Mouse (Mus musculus): ENCODE results near the gene Psors1c2.

Psors1c2 gene

DNA sequence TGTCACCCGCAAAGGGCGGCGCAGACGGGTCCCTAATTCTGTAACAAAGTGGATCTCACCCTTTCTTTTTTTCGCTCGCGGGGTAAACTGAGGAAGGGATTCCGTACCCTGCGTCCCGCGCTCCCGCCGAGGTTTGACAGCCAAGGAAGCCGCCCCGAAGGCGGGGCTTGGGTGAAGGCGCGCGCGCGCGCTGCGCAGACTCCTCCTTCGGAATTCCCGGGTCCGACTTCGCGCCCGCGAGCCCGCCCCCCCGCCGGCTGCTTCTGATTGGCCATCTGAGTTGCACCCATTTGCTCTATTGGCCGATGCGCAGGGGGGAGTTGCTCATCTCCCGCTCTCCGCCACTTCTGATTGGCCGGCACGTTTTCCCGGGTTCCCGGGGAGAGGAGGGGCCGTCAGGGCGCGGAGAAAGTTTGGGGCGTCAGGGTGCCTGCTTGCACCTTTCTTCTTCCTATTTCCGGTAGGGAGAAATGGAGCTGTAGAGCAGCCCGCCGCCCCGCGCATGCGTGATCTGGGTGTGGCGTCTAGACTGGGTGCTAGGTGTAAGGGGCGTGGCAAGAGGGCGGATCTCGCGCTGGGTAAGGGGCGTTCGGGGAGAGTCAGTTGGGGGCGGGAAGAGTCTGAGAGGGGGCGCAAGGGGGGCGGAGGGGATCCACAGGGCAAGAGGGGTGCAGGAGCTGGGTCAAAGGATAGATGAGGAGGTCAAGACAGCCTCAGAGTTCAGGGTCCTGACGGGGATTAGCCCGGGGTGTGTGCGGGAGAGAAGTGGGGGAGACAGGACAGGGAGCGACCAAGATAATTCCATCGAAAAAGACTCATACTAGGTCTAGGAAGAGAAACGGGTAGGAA, 16.1 kb upstream of the Psors1c2 start, which contains the start of the genes Tcf19 and Cchcr1:
Gene Tcf19 (minus strand): TSS at position 173 of the 849 bp plus-strand sequence.
Gene Cchcr1 (plus strand): TSS at position 449 of the 849 bp plus-strand sequence.
- DNase-seq (ENCODE audit: low spot score in 2 of 2), result peak; percentile 96 to 98

DNA sequence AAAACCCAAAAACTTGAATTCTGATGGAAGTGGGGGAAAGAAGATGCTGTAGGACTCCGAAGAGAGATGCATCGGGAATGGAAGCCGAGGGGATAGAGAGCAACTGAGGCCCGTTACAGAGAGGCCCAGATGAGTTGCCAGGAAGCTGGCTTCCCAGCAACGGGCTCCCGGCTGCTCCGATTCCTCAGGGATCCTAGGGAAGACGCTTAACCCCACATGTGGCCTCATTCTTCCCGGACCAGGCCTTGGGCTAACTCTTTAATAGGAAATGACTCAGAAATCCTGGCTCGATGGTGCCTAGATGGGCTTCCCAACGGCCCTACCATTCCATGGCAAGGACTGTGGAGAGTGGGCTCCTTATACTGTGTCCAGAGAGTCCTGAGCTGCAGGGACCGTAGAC, 15.5 kb upstream of the Psors1c2 start:
- DNase-seq (ENCODE audit: low spot score in 2 of 2), result peak in 1 of 2 experiments; percentile 24

DNA sequence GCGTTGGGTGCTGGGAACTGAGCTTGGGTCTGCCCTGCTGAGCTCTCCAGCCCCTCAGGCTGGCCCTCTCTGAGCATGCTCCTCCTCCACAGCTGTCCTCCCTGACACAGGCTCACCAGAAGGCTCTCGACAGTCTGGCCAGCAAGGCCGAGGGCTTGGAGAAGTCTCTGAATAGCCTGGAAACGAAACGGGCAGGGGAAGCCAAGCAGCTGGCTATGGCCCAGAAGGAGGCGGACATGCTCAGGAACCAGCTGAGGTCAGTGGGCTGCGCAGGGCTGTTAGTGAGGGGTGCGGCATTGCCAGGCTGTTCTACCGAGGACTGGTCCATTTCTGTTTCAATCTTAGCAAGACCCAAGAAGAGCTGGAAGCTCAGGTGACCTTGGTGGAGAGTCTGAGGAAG, 8.6 kb upstream of the Psors1c2 start:
- DNase-seq (ENCODE audit: low spot score in 2 of 2), result no peak

DNA sequence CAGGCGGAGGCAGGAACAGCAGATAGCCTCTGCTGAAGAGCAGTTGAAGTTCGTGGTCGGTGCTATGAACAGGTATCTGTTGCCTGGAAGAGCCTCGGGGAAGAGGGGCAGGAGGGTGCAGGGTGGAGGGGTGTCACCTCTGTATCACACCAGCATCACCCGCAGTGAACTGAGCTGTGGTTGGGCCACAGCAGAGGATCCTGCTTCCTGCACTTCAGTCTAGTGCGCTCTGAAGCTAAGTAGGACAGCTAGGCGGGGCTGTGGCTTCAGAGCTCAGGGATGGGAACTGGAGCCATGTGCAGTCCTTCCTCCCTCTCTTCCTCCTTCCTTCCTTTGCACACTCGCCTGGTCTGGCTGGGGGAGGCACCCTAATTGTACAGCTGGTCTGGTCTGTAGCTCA, 6.4 kb upstream of the Psors1c2 start:
- DNase-seq (ENCODE audit: low spot score in 2 of 2), result no peak

DNA sequence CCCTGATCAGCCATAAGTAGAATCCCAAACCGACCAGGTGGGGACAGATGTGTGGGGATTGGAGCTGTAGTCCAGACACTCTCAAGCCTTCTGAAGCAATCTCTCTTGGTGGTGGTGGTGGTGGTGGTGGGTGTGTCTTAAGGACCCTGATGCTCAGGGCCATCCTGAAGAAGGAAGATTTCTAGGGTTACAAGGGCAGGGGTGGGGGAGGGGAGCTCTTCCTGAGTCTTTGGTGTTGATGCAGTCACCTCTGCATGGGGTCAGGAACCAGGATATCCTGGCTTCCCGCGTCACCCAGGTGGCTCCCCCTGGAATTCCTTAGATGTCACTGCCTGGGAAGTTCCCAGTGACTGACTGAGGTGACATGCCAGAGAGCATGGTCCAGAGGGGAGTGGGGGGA, 641 bp upstream of the Psors1c2 start:
- DNase-seq (ENCODE audit: low spot score in 2 of 2), result no peak

DNA sequence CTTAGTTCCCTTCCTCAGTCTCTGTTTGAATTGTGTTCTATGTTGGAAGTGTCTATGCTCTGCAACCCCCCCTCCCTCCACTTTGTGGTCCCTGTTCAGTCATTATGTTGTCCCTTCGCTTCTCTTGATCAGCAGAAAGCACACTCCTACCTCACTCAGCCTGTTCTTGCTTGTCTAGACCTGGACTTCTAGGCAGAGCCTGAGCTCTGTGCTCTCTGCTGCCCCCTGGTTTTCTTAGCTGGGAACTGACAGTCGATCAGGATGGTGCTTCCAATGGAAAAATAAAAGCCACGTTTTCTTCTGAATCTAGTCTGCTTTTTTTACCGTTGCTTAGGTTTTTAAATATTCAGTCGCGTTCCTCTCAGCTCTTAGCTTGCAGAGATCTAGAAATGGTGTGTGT, 1.3 kb downstream of the Psors1c2 start:
- peak; percentile 31 to 56 for DNase-seq (ENCODE audit: low spot score in 2 of 2)

DNA sequence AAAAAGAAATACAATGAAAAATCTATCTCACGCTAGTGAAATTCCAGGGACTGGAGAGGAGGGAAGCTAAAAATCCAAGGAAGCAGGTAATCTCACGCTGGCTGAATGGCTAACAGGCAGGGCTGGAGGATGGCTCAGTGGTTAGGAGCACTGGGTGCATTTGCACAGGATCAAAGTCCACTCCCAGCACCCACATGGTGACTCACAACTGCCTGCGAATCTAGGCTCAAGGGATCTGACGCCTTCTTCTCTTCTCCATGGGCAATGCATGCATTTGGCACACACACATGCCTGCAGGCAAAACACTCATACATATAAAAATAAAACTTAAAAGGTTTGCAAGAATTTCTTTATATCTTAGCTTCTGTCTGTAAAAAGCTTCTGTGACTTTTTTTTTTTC, 4.4 kb downstream of the Psors1c2 start:
- no peak for DNase-seq (ENCODE audit: low spot score in 2 of 2)

DNA sequence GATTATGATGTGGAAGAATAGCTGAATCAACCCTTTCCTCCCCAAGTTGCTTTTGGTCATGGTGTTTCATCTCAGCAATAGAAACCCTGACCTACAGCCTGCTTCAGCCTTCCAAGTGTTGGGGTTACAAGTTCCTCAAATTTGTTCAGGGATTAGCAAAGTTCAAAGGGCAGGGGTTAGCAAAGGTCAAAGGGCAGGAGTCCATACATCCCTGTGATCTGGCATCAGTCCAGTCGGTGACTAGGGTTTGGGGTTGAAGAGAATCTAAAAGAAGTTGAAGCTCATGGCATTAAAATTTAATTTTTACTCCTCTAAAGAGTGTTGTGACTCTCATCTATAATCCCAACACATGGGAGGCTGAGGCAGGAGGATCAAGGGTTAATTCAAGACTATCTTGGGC, 5.5 kb downstream of the Psors1c2 start:
- DNase-seq (ENCODE audit: low spot score in 2 of 2), result no peak

DNA sequence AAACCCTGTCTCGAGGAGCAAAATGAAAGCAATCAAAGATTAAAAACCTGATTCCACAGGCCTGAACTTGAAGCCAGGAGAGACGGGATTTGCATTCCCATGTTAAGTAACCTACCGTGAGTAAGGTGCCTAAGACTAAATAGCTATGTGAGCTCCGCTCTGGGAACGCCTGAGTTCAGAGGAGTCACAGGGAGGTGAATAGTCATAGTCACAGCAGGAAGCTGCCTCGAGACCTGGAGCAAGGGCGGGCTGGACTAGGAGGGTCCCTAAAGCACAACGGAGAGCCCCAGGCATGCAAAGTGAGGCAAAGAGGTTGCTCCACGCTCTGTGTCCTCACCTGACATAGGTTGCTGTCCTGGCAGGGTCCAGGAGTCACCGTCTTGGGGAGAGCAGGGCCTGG, 6.5 kb downstream of the Psors1c2 start:
- DNase-seq (ENCODE audit: low spot score in 2 of 2), result no peak

DNA sequence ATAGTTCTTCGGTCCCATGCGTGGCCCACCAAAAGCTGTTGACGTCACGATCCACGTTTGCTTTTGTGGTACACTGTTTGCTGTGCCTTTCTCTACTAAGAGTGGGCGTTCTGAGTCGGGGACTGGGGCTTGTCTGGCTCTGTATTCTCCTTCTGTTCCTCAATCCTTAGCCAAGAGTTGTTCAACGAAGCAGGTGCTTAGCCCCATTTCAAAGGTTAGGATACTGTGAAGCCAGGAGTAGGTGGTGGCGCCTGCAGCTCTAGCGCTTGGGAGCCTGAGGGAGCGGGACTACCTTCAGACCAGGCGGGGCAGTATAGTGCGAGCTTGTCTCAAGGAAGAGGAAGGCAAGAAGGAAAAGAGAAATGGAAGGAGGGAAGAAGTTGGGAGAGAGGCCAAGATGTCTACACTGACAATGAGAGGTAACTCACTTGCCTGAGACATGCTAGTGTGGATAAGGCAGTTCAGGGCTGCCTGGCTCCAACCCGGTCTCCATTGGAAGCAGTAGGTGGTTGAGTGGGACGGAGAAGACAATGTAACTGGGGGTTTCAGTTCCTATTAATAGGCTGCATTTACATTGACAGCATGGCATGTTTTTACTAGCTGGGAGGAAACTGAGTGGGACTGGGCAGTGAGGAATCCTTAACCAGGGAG, 9.9 kb downstream of the Psors1c2 start:
- no peak for DNase-seq (ENCODE audit: low spot score in 2 of 2)

DNA sequence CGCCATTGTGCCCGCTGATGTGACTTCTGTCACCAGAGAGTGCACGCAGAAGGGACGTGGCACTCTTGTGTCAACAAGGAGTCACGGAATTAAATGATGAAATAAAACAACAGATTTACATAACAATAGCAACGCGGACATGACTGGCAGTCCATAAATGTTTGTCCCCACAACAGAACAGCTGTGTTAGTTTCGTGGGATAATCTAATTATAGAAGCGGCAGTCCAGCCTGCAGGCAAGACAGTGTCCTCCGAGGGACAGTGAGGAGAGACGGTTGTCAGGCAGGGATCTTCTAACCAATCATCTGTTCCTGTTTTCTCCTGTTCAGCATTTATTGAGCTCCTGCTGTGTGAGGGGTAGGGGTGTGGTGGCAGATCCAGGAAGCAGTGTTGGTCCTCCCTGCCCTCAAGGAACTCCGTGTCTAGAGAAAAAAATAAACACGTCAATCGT, 10.4 kb downstream of the Psors1c2 start:
- no peak for DNase-seq (ENCODE audit: low spot score in 2 of 2)

DNA sequence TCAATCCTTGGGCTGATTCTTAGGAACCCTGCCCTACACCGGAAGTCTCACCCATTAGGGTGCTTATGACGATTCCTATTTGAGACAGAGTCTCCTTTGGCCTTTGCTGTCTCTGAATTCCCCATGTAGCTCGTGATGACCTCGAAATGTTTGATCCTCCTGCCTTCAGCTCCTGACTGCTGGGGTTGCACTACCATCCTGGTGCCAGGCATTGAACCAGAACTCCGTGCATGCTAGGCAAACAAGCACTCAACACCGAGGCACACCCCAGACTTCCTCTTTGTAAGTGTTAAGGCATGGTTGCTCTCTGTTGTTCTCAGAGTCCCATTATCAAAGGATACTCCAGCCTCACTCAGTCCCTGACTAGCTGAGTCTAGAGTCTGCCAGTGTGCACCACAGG, 11.0 kb downstream of the Psors1c2 start:
- no peak for DNase-seq (ENCODE audit: low spot score in 2 of 2)

DNA sequence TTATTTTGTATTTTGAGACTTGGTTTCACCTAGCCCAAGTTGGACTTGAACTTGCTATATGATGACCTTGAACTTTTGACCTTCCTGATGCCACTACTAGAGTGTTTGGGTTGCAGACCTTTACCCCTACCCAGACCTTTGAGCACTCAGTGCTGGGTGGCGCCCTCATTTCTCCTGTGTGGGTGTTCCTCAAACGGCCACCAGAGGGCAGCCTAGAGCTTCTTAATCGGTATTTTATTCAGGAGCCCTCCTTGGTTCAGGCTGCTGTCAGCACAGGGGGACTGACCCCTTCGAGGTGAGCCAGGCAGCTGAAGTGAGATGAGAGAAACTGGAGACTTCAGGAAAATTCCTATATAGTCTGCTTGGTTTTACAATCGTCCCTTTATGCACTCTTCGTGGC, 11.7 kb downstream of the Psors1c2 start:
- DNase-seq (ENCODE audit: low spot score in 2 of 2), result peak in 1 of 2 experiments; percentile 32

DNA sequence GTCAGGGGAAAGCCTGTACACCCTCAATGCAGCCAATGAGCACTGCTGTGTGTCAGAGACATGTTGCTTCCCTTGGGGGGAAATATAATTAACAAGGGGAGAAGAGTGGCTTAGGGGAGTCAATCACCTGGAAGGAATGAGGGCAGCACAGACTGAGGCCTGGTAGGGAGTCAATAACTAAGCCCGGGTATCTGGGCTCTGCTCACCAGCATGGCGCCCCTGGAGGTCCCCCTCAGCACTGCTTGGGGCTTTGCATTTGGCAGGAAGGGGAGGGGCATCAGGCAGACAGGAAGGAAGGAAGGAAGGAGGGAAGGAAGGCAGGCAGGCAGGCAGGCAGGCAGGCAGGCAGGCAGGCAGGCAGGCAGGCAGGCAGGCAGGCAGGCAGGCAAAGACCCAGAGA, 14.5 kb downstream of the Psors1c2 start:
- DNase-seq (ENCODE audit: low spot score in 2 of 2), result no peak

DNA sequence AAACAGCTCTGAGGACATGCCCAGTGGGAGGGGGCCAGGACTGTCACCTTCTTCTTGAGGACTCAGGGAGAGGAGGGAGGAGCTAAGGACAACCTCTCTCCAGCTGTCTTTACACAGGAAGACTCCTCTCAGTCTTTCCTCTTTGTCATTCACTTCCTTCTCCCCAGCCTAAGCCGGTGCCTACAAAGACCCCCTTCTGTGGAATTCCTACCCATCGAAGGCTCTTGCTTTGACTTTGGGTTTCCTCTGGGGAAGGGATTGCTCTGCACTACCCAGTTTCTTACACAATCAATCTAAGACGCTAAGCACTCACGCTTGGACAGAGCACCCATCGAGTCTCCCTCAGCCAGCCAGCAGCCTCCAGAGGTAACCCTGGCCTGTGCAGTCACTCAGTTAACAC, 15.6 kb downstream of the Psors1c2 start:
- DNase-seq (ENCODE audit: low spot score in 2 of 2), result no peak

DNA sequence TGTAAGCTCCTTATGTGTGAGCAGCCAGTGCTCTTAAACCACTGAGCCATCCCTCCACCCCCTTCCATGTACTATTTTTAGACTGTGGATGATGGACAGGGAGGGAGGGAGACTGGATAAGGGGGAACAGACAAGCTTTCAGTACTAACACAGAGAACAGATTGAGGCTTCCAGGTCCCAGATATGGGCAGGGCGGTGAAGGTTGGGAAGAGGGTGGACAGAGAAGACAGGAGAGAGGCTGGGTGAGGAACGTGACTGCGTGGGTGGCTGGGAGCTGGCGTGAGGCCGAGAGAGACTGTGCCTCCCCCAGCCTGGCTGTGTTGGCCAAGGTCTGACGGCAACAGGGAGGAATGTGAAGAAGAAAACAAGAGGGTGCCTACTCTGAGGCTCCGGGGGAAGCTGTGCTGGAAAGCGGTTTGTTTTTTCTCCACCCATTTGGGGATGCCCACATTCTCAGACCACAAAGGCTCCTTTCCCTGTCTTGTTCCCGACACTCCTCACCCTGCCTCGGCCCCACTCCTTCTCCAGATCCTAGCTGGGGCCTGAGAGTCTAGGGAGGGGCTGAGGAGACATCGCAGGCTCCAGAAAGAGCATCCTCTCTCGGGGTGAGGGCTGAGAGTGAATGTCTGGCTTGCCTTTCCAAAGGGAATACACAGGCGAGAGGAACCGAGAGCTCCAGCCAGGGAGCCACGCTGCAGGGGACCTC, 16.6 kb downstream of the Psors1c2 start:
- DNase-seq (ENCODE audit: low spot score in 2 of 2), result peak; percentile 83 to 89

DNA sequence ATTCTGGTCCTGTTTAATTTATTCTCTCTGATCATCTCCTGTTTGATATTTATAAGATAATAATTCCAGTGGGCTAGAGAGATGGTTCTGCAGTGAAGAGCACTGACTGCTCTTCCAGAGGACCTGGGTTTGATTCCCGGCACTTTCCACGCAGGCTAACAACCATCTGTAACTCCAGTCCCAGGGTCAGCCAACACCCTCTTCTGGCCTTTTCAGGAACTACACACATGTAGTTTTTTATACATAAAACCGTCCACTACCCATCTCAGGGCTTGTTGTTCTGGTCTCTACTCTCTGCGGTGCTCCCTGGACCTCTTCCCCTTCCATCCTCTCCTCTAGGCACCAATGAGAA, 17.1 kb downstream of the Psors1c2 start:
- DNase-seq (ENCODE audit: low spot score in 2 of 2), result no peak

DNA sequence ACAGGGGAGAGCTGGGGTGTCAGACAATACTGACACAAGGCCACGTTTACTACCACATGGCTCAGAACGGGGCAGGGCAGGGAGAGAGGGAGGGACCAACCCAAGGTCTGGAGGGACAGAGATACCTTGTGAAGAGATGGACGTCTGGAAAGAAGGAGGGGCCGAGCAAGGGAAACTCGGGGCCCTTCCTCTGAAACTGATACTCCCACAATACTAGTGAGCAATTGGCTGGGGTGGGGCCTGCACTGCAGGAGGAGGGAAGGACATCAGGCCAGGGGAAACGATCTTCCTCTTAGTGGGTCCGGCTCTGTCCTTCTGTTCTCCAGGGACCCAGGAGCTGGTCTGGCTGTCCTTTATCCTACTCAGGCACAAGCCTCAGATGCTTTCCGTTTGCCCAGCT, 17.9 kb downstream of the Psors1c2 start:
- no peak for DNase-seq (ENCODE audit: low spot score in 2 of 2)

DNA sequence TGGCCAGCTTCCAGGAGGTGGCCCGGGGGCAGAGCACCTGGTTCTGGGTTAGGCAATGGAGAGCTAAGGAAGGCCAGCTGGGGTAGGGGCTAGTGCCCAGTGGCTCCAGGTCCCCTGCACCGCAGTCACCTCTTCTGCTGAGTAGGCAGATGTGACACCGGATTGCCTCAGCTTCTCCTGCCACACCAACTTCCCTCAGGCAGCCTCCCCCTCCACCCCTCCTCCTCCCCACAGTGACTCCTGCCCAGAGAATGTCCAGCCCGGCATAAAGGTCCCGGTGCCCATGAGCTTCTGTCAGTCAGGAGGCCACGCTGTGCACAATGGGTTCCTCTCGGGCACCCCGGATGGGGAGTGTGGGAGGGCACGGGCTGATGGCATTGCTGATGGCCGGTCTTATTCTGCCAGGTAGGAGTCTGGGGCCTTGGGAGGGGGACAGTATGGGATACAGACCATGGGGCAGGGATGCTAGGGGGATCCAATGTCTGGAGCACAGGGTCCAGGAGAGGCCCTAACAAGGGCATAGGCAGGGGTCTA, 18.9 kb downstream of the Psors1c2 start, which contains the start of gene Cdsn:
Gene Cdsn (plus strand): TSS at position 248 of the 534 bp plus-strand sequence.
- no peak for DNase-seq (ENCODE audit: low spot score in 2 of 2)

DNA sequence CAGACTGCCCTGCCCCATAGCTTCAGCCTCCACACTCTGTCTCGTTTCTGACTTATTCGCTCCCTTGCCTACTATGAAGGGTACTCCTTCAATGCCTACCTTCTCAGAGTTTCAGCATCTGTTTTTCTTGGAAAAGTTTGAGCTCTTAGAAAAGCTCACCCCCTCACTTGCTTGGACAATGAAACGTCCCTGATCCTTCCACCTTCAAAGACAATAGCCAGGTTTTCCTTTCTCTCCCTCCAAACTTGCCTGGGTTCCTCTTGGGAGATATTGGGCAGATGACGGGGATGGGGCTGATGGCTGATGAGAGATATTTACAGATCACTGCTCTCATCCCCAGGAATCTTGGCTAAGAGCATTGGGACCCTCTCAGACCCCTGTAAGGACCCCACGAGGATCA, 21.3 kb downstream of the Psors1c2 start:
- DNase-seq (ENCODE audit: low spot score in 2 of 2), result no peak

DNA sequence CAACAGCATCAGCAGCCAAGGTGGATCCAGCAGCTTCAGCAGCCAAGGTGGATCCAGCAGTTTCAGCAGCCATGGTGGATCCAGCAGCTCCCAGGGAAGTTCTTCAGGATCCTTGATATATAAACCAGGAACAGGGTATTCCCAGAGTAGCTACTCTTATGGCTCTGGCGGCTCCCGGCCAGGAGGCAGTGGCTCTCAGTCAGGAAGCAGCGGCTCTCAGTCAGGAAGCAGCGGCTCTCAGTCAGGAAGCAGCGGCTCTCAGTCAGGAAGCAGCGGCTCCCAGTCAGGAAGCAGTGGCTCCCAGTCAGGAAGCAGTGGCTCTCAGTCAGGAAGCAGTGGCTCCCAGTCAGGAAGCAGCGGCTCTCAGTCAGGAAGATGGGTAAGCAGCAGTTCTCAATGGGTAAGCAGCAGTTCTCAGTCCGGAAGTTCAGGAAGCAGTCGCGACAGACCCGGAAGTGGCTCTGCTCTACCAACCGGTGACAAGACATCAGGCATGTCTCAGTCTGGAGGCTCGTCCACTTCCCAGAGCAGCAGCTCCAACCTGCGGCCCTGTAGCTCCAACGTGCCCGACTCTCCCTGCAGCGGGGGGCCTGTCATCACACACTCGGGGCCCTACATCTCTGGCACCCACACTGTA, 21.9 kb downstream of the Psors1c2 start:
- DNase-seq (ENCODE audit: low spot score in 2 of 2), result no peak
